Mouse (Mus musculus): ENCODE results near the gene Acsbg1. TPM values are rescaled to one million over a fixed set of nuclear protein-coding genes. Genes with fewer than 3 reads are reported as not detected.
A peak's percentile ranks its signal among the peaks of the same experiment; 100 is the strongest.
"Not testable (repeated sequence)": the region's sequence is repeated elsewhere in the genome, so short reads cannot be mapped to it uniquely, and the experiment has no call there.

The Acsbg1 gene
- polyA plus RNA-seq, 1 experiment from 2014 or later: 2.7 TPM

- H3K4me3 ChIP-seq: no peak overlapping the region
- 92% methylated on average over 15 of the region's 15 CpGs for WGBS
- no peaks in the 10 kb centered on the region for H3K9me3 ChIP-seq
- peaks cover 97% of the 10 kb centered on the region for H3K36me3 ChIP-seq (replicated peaks)
- H3K27ac ChIP-seq (replicated peaks): no peak overlapping the region
- H3K27me3 ChIP-seq (replicated peaks; ENCODE audit: low read depth, poor library complexity, severe bottlenecking): no peaks in the 10 kb centered on the region
- no peaks in the 10 kb centered on the region for H3K4me1 ChIP-seq
- DNase-seq (ENCODE audit: low spot score): no peak
Measured at GRCm38 (mm10) chr9:54596752-54597465, 64.8 kb downstream of the Acsbg1 start.

- not testable (repeated sequence) for DNase-seq (ENCODE audit: low spot score); H3K4me3 ChIP-seq; H3K4me1 ChIP-seq; H3K27ac ChIP-seq (replicated peaks); H3K27me3 ChIP-seq (replicated peaks; ENCODE audit: low read depth, poor library complexity, severe bottlenecking); H3K9me3 ChIP-seq
- H3K36me3 ChIP-seq (replicated peaks): peaks cover 96% of the 10 kb centered on the region
- 77% methylated on average over 4 of the region's 4 CpGs for WGBS
Measured at GRCm38 (mm10) chr9:54593652-54594051, 68.0 kb downstream of the Acsbg1 start.

- H3K9me3 ChIP-seq: no peaks in the 10 kb centered on the region
- 0 out of 2 replicates have a peak overlapping the region, but pooled peaks have one; percentile 18 for H3K4me3 ChIP-seq
- peaks cover 40% of the 10 kb centered on the region for H3K36me3 ChIP-seq (replicated peaks)
- no peaks in the 10 kb centered on the region for H3K27me3 ChIP-seq (replicated peaks; ENCODE audit: low read depth, poor library complexity, severe bottlenecking)
- 57% methylated on average over 4 of the region's 4 CpGs for WGBS
- H3K4me1 ChIP-seq: peaks cover 17% of the 10 kb centered on the region
- DNase-seq (ENCODE audit: low spot score): no peak
- no peak overlapping the region for H3K27ac ChIP-seq (replicated peaks)
Measured at GRCm38 (mm10) chr9:54587863-54588262, 73.8 kb downstream of the Acsbg1 start.

GRCm38 (mm10) chr9:54586199-54587061, 75.2 kb downstream of the Acsbg1 start, which contains the start of gene Idh3a:
Gene Idh3a, plus strand, starts transcription at chr9:54586334.
- H3K4me1 ChIP-seq: peaks cover 17% of the 10 kb centered on the region
- H3K27ac ChIP-seq (replicated peaks): peak within 1 kb of the TSS; percentile 84
- H3K27me3 ChIP-seq (replicated peaks; ENCODE audit: low read depth, poor library complexity, severe bottlenecking): no peaks in the 10 kb centered on the region
- H3K4me3 ChIP-seq: peak within 1 kb of the TSS; percentile 86
- no peaks in the 10 kb centered on the region for H3K9me3 ChIP-seq
- under 1% methylated on average over 73 of the region's 73 CpGs for WGBS
- DNase-seq (ENCODE audit: low spot score): peak; percentile 100
- peaks cover 26% of the 10 kb centered on the region for H3K36me3 ChIP-seq (replicated peaks)

GRCm38 (mm10) chr9:54585839-54586198, 75.9 kb downstream of the Acsbg1 start:
- H3K4me3 ChIP-seq: peak overlapping the region; percentile 86
- H3K9me3 ChIP-seq: no peaks in the 10 kb centered on the region
- H3K27ac ChIP-seq (replicated peaks): peak overlapping the region; percentile 84
- H3K27me3 ChIP-seq (replicated peaks; ENCODE audit: low read depth, poor library complexity, severe bottlenecking): no peaks in the 10 kb centered on the region
- WGBS: 32% methylated on average over 5 of the region's 5 CpGs
- H3K36me3 ChIP-seq (replicated peaks): peaks cover 22% of the 10 kb centered on the region
- H3K4me1 ChIP-seq: peaks cover 17% of the 10 kb centered on the region
- no peak for DNase-seq (ENCODE audit: low spot score)

- not testable (repeated sequence) for H3K36me3 ChIP-seq (replicated peaks); H3K27ac ChIP-seq (replicated peaks); DNase-seq (ENCODE audit: low spot score); H3K9me3 ChIP-seq; H3K4me3 ChIP-seq; H3K27me3 ChIP-seq (replicated peaks; ENCODE audit: low read depth, poor library complexity, severe bottlenecking)
- peaks cover 17% of the 10 kb centered on the region for H3K4me1 ChIP-seq
- WGBS: 80% methylated on average over 2 of the region's 2 CpGs
Measured at GRCm38 (mm10) chr9:54584127-54584526, 77.5 kb downstream of the Acsbg1 start.

- Histone ChIP-seq H3K27ac (replicated peaks) (no peak overlapping the region), H3K27me3 (replicated peaks; ENCODE audit: low read depth, poor library complexity, severe bottlenecking) (no peaks in the 10 kb centered on the region), H3K4me3 (no peak overlapping the region), H3K9me3 (no peaks in the 10 kb centered on the region), H3K36me3 (replicated peaks) (peaks cover 3% of the 10 kb centered on the region; the same call in 1 of the 2 replicates), H3K4me1 (peaks cover 17% of the 10 kb centered on the region)
- DNase-seq (ENCODE audit: low spot score): no peak
- WGBS: 68% methylated on average over 1 of the region's 1 CpGs
Measured at GRCm38 (mm10) chr9:54583712-54584111, 78.0 kb downstream of the Acsbg1 start.

- no peaks in the 10 kb centered on the region for H3K36me3 ChIP-seq (replicated peaks)
- peaks cover 11% of the 10 kb centered on the region for H3K4me1 ChIP-seq
- H3K27ac ChIP-seq (replicated peaks): no peak overlapping the region
- H3K27me3 ChIP-seq (replicated peaks; ENCODE audit: low read depth, poor library complexity, severe bottlenecking): no peaks in the 10 kb centered on the region
- no peak for DNase-seq (ENCODE audit: low spot score)
- 82% methylated on average over 9 of the region's 9 CpGs for WGBS
- no peak overlapping the region for H3K4me3 ChIP-seq
- H3K9me3 ChIP-seq: no peaks in the 10 kb centered on the region
Measured at GRCm38 (mm10) chr9:54571130-54571839, 90.4 kb downstream of the Acsbg1 start.

- WGBS: 41% methylated on average over 2 of the region's 2 CpGs
Measured at GRCm38 (mm10) chr9:54568732-54569131, 92.9 kb downstream of the Acsbg1 start.

GRCm38 (mm10) chr9:54566958-54567357, 94.7 kb downstream of the Acsbg1 start:
- peaks cover 11% of the 10 kb centered on the region for H3K4me1 ChIP-seq
- H3K9me3 ChIP-seq: no peaks in the 10 kb centered on the region
- H3K36me3 ChIP-seq (replicated peaks): no peaks in the 10 kb centered on the region
- H3K27me3 ChIP-seq (replicated peaks; ENCODE audit: low read depth, poor library complexity, severe bottlenecking): 0 out of 2 replicates have a peak, but pooled peaks cover 3% of the 10 kb centered on the region
- no peak for DNase-seq (ENCODE audit: low spot score)
- no peak overlapping the region for H3K4me3 ChIP-seq
- 42% methylated on average over 4 of the region's 4 CpGs for WGBS
- H3K27ac ChIP-seq (replicated peaks): 0 out of 2 replicates have a peak overlapping the region, but pooled peaks have one; percentile 2

More at GRCm38 (mm10) chr9:54568732-54569131, 92.9 kb downstream of the Acsbg1 start:
- Histone ChIP-seq H3K36me3 (replicated peaks) (no peaks in the 10 kb centered on the region), H3K4me1 (peaks cover 11% of the 10 kb centered on the region), H3K27ac (replicated peaks) (no peak overlapping the region), H3K27me3 (replicated peaks; ENCODE audit: low read depth, poor library complexity, severe bottlenecking) (no peaks in the 10 kb centered on the region), H3K4me3 (no peak overlapping the region), H3K9me3 (no peaks in the 10 kb centered on the region)
- DNase-seq (ENCODE audit: low spot score): no peak

GRCm38 (mm10) chr9:54560831-54561601, 100.7 kb downstream of the Acsbg1 start:
- Histone ChIP-seq H3K36me3 (replicated peaks) (no peaks in the 10 kb centered on the region), H3K27ac (replicated peaks) (no peak overlapping the region), H3K4me1 (peaks cover 17% of the 10 kb centered on the region), H3K27me3 (replicated peaks; ENCODE audit: low read depth, poor library complexity, severe bottlenecking) (peaks cover 29% of the 10 kb centered on the region), H3K9me3 (no peaks in the 10 kb centered on the region), H3K4me3 (no peak overlapping the region)
- DNase-seq (ENCODE audit: low spot score): no peak
- WGBS: 87% methylated on average over 8 of the region's 8 CpGs

Data from embryonic facial prominence, embryonic 10.5 days (tissue).